Mouse (Mus musculus) MN1 (cell line): ENCODE results near the gene Ly6g5c.
"Not testable (repeated sequence)": the region's sequence is repeated elsewhere in the genome, so short reads cannot be mapped to it uniquely, and the experiment has no call there.

ENCODE experiments used
- DNase-seq: peaks from one replicate; pipeline ENCODE4 v3.0.0-alpha.2; 2016; ENCODE audit warnings: low spot score

Ly6g5c gene

DNA sequence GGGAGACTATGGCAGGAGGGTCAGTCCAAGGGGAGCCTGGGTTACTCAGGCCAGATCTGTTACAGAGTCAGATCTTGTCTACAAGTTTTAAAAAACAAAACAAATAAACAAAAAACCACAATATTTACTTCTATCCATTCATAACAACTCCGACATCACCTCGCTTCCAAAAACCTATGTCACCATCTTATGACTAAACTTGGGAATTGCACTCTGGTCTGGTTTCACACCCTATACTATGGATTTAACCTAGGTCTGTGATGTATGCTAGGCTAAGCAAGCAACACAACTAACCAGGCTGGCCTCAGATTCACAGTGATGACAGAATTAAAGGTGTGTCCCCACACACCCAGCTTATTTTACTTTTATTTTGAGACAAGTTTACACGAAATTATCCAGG is 1.6 kb upstream of the Ly6g5c start:
- DNase-seq, result no peak

DNA sequence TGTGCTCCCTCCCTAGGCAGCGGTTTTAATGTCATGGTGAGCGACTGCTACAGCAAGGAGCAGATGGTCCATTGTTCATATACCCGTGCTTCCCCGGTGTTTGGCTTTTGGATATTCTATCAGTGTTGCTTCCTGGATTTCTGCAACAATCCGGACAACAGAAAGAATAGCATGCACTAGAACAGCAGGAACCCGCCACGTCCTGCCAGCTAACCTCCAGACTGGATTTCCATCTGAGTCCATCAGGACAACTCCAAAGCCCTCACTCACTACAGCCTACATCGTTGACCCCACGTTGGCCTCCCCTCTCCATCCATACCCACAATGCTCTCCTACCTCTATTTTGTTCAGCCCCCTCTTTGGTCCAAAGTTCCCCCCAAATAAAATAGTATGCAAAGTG is 3.7 kb downstream of the Ly6g5c start:
- no peak for DNase-seq

DNA sequence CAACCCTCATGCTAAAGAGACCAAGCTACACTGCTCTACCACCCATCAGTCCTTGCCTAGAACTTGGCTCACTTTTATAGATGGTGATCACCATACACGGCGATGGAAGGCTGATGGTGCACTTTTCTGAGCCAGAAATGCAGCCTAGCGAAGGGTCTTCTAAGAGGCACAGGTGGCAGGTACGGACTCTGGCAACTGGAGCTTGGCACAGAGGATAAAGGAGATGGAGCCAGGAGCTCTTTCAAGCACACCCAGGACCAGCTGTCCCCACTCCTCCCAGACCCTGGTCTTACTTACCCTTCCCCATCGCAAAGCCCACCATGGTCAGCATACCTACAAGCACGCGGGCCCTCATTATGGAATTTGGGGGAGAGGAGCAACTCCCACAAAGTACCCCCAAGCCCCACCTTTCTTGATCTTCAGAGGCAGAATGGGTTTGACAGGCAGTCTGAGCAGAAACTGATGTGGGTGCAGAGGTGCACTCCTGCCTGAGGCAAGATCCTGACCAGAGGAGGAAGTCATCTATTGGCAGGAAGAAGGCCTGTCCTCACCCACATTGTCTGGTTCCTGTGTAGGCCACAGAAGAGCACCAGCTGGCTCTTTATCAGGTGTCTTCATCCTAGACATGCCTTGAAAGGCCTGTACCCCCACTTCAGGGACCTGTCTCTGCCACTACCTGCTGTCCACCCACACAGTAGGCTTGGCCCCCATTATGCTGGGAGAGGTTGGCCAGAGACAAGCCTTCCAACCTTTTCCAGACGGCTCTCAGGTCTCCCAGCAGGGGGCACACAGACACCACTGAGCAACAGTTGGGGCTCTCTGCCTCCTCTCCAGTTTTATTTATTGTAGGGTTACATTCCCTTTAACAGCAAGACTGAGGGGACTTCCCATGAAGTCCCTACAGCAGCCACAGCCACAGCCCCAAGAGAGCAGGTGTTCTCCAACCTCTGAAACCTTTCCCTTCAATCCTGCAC is 7.3 kb downstream of the Ly6g5c start, which contains the start of gene Ly6g5b:
Ly6g5b (minus strand) TSS at position 383 of the 974 bp plus-strand sequence.
- peak; percentile 53 for DNase-seq

DNA sequence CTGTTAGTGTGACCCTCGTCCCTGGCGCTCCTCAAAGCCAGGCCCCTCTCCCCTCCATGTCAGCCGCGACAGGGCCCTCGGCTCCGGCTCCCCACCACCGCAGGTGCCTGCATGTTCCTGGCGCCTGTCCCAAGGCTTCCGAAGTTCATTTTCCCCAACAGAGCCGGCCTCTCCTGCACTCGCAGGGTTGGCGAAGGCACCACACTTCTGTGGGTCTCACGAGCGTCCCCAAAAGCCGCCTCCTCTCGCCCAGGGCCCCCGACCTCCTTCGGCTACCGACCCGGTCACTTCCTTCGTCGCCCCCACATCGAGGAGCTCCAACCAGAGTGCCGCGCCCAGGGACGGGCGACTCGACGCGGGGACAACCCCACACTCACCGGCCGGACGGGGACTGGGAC is 12.7 kb downstream of the Ly6g5c start:
- DNase-seq, result no peak

DNA sequence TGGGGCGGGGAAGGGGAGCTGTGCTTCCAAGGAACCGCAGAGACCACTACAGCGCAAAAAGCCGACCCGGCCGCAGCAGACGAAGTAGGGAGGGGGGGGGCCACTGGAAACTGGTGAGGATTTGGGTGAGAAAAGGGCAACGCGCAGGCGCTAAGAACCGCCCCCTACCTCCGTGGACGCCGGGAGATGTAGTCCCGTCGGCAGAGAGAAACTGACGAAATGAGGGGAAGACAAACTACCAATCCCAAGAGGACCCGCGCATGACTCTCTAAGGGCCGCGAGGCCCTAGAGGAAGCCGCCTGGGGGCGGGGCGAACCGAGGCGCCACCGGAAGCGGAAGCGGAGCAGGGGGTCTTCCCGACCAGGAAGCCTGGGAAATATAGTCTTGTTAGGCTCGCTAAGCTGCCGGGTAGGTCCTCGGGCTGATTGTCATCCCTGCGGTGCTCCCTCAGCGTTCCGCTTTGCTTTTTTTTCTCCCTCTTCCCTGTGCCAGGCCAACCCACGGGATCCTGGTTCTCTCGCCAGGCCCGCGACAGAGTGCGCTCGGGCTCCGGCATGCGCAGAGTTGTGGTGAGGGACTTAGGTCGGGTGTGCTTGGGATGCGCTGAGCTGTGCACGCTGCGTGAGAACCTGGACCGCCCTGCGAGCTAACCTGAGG is 13.2 kb downstream of the Ly6g5c start, which contains the start of gene Gpank1:
Gpank1 (plus strand) TSS at position 313 of the 657 bp plus-strand sequence.
- peak; percentile 99 for DNase-seq

DNA sequence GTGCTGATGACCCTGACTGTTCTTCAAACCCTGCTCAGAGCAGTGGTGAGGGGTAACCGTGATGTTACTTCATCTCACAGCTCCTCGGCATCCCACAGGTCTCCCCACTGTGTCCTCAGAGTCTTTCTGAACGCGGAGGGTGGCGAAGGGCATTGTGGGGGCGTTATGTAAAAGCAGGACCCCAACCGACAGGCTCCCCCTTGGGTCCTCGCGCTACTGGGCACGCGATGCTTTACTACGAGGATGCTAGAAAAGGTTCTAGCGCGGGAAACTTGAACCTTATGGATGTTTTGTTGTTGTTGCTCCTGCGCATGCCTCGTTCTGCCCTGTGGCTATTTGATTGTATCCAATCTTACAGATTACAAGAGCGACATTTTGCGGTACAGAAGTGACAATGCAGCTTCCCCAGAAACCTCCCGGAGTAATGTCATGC is 13.8 kb downstream of the Ly6g5c start, which contains the start of gene Csnk2b:
Csnk2b (minus strand) TSS at position 183 of the 433 bp plus-strand sequence.
- peak; percentile 91 for DNase-seq

DNA sequence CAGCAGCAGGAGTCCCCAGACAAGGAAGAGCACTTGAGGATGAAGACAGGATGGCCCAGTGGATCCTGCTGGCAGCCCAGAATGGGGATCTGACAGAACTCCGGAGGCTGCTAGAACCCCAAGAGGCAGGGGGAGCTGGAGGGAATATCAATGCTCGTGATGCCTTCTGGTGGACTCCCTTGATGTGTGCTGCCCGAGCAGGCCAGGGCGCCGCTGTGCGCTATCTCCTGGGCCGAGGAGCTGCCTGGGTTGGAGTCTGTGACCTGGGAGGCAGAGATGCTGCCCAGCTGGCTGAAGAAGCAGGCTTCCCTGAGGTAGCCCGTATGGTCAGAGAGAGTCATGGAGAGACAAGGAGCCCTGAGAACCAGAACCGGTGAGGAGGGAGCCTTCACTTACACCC is 15.2 kb downstream of the Ly6g5c start:
- DNase-seq, result not testable (repeated sequence)

DNA sequence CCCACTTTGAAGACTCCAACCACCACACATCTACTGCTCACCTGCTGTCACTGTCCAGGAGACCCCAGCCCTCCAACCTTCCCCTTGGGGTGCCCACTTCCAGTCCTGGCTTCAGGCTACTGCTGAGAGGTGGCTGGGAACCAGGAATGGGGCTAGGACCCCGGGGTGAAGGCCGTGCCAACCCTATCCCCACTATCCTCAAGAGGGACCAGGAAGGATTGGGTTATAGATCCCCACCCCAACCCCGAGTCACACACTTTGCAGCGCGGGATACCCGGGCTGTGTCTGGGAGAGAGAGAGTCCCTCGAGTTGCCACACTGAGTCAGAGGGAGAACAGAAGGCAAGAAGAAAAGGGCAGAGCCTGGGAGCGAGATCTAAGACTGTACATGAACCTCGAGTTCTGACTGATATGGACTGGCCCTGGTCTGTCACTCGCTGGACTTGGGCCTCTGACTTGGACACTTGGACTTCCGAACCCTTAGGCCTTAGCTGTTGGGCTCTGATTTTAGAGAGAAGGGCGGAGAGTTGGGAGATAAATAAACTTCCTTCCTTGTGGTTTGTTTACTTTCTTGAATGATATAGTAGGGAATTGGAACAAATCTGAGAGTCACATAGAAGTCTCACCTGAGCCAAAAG is 16.3 kb downstream of the Ly6g5c start:
- not testable (repeated sequence) for DNase-seq

DNA sequence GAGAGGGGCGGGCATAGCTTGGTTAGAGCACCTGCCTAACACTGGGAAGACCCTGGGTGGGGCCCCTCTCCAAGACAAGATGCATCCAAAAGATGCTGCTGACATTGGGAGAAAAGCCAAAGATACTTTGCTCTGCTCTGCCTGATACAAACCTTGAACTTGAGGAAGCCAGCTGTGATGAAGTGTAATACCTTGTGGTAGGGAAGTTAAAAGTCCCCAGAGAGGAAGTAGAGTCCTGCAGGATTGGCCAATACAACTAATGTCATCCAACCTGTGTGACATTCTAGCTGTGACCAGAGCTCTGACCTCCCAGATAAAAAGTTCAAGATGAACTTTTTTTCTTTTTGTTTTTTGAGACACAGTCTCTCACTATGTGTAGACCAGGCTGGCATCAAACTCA is 17.0 kb downstream of the Ly6g5c start:
- DNase-seq, result no peak

DNA sequence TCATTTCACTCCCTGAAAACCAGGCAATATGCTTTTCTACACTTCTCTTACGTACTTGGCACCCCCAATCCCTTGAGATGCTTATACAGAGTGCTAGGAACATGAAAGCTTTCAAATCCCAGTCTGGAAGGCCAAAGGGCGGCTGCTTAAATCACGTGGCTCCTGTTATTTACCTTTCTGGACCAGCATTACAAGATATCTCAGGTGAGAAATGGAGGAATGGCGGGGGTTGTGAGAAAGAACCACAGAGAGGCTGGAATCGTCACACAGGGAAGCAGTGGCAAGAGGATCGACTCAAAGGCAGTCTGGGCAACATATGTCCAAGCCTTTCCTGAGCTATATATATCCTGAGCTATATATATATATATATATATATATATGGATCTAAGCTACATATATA is 17.5 kb downstream of the Ly6g5c start:
- DNase-seq, result no peak

DNA sequence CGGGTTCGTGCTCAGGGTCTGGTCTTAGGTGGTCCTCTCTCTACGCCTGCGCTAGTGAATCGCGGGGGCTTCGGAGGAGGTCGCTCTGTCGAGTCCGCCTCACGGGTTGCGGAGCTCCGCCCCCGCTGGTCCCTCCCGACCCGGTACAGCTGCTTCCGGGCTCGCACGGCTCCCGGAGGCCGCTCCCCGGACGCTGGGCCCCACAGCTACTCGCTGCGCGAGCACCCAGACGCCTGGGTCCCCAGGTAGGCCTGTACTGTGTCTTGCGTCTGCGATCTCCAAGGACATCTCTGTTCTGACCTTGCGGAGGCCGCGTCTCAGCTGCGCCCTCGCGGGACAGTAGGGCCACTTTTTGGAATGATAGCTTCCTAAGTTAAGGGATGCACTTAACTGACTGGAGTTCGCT is 18.1 kb downstream of the Ly6g5c start, which contains the start of gene D17H6S53E:
D17H6S53E (plus strand) TSS at position 168 of the 406 bp plus-strand sequence.
- DNase-seq, result peak; percentile 72

DNA sequence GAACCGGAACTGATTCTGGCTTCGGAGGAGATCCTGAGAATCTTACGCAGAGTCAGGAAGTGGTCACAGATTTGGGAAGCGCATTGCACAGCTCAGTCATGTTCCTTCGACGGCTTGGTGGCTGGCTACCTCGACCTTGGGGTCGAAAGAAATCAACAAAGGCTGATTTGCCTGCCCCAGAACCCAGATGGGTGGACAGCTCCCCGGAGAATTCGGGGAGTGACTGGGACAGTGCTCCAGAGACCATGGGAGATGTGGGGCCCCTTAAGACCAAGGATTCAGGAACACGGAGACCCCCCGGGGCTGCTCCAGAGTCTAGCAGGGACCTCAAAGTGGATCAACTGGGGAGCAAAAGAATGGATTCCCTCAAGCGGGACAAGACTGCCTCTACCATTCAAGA is 18.9 kb downstream of the Ly6g5c start:
- no peak for DNase-seq

DNA sequence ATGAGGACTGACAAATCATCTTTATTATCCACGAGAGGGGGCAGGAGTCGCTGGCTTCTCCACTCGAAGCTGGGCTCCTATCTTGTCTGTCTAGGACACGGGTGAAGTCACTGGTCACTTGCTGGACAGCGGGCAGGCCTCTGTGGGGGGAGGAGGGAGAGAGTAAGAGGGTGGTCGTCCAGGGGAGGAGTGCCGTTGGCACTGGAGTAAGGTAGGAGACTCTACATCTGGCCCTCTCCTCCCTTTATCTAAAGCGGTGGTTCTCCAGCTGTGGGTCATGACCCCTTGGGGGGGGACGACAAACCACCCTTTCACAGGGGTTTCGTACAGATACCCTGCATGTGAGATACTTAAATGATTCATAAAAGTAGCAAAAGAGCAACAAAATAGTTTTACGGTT is 20.9 kb downstream of the Ly6g5c start:
- DNase-seq, result no peak

DNA sequence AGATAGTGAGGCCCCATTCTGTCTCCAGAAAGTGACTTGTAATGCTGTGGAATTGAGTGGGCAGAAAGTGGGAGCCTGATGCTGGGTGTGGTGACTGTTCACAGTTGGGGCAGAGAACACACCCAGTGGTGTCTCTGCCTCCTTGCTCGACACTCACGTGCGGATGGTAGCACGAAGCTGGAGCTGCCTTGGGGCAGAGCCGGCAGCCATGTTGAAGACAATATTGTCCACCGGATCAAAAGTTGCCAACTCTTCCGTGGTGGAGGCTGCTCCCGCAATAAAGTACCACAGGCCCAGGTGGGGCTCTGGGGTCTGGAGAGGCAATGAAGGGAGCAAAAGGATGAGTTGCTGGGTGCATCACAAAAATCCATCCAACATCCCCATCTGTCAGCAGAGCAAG is 23.0 kb downstream of the Ly6g5c start:
- DNase-seq, result no peak

DNA sequence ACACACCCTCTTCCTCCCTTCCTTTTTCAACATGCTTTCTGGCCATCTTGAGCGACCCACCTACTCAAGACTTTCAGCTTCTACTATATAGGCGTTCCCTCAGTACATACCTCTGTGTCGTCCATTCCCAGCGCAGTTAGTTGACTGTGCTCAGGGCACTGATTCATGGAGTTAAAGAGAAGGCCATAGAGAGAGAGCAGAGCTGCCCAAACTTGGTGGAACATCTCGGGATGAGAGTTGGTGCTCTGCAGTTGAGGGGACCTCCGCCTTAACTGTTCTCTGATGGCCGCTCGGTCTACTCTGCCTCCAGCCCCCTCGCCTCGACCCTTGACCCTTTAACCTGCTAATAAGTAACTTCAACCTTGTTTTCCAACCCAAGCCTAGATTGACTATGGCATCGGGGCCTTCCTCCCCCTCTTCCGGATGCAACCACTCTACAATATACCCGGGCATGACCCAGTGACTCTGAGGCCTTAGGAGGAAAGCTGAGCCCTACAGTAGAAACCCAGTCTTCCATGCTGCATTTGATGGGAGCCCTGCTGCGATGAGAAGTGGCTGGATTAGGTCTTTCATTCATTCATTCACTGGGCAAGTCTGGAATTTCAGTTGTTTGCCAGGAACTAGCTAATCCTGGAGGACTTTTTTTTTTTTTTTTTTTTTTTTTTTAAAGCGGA is 23.6 kb downstream of the Ly6g5c start, which contains the start of gene Apom:
Apom (minus strand) TSS at position 551 of the 674 bp plus-strand sequence.
- DNase-seq, result no peak

DNA sequence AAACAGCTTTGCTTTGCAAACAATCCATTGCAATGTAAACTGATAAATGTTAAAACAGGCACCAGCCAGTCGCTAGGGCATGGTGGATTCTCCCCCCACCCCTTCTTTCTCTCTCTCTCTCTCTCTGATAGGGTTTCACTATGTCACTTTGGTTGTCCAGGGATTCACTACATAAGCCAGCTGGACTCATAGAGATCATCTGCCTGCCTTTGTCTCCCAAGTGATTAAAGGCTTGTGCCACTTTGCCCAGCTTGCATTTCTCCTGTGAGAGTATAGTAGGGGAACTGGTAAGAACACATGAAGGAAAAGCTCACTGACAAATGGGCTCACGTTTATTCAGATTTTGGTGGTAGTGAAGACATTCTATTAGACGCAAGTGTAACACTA is 24.1 kb downstream of the Ly6g5c start:
- DNase-seq, result no peak

DNA sequence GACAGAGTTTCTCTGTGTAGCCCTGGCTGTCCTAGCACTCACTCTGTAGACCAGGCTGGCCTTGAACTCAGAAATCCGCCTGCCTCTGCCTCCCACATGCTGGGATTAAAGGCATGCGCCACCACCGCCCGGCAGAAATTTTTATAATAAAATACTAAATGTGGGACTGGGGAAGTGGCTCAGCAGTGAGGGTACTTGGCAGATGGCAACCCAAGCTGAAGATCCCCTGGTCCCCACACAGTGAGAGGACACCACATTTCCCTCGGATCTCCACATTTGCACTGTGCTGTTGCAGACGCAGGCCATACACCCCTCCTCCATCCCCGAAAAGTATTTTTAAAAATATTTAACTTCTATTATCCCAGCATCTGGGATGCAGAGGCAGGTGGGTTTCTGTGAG is 25.4 kb downstream of the Ly6g5c start:
- DNase-seq, result no peak

DNA sequence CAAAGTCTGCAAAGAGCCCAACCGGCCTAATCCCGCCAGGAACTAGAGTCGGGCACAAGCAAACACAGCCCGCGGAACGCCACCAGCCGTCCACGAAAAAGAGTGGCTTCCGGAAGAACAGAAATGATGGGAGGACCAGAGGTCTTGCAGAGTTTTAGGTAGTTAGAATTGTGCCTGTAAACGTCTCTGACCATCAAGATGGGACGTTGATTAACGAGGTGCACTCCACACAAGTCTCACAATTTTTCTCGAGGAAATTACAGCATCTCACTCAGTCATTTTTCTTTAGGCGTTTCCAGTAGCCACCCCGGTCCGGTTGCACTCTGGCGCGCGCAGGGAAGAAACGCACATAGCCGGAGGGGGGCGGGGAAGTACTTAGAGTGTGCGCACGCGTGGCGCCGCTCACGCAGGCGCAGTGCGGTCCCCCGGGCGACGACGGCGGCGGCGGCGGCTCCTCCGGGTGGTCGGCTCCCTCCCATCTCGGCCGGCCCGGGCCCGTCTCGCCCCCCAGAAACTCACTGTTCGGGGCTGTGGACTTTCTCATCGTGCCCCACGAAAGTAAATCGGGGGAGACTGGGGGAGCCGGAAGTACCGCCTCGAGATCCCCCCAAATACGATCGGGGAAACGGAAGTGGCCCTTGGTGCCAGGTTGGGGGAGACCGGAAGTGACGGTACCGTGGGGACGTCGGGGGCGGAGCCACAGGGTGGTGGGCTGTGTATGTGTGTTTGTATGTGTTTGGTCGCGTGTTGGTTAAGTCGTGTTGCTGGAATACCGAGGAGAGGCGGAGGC is 26.9 kb downstream of the Ly6g5c start, which contains the start of gene Bag6:
Bag6 (plus strand) TSS at position 378 of the 790 bp plus-strand sequence.
- peak; percentile 96 for DNase-seq

DNA sequence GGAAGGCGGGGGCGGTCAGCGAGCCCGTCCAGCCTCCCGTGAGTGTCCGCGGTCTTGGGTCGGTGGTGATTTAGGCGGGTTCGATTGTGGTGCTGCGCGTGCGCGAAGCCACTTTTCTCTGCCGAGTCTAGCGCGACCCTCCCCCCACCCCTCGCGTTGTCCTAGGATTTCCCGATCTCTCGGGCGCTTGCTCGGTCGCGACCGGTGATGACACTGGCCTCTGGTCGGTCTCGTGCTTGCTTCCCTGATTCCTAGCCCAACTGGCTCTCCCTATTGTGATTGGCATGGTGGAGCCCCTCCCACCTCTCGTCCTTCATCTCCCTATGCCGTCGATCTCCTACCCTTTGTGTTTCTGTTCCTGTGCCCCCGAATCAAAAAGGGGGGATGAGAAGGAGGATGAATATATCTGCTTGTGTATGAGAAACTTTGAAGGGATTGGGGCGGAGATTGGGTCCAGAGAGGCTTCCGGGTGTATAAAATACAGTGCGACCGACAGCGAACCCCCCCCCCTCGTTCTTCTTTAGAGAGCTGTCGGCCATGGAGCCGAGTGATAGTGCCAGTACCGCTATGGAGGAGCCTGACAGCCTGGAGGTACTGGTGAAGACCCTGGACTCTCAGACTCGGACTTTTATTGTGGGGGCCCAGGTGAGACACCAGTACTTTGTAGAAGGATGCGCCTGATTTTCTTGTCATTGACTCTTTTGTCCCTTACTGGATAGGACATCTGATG is 27.7 kb downstream of the Ly6g5c start:
- DNase-seq, result peak; percentile 92

DNA sequence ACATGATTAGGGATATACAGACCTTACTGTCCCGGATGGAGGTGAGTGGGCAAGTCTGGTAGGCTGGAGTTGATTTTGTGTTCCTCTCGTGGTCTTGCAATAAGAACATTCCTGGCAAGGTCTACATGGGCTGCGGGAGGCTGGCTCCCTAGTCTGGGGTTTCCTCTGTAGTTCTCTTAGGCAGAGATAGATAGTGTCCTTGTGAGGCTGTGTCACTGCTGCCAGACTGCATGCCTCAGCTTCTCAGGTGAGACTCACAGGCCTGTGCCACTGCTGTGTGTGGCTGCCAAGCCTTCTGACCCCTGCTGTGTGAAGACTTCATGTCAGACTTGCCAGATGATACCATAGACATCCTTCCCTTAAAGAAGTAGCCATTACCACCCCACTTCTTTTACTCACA is 31.2 kb downstream of the Ly6g5c start:
- no peak for DNase-seq
